Mouse (Mus musculus) hindbrain, postnatal 0 days (tissue): Measurements from ENCODE around the gene Fsd1l. TPM values are rescaled to one million over a fixed set of nuclear protein-coding genes. Genes with fewer than 3 reads are reported as not detected.
A peak's percentile ranks its signal among the peaks of the same experiment; 100 is the strongest.
"Not testable (repeated sequence)": the region's sequence is repeated elsewhere in the genome, so short reads cannot be mapped to it uniquely, and the experiment has no call there.

Source experiments
- ATAC-seq: fragments of 200-750 bp; cut with Nextera tagmentation; 2 replicates; pipeline ENCODE4 v1.8.0; 2017; ENCODE audit warnings: mild to moderate bottlenecking, moderate TSS enrichment, moderate library complexity
- DNase-seq: peaks from one replicate; pipeline ENCODE4 v3.0.0-alpha.2; 2015; ENCODE audit warnings: low spot score
- H3K27ac ChIP-seq: fragments of 300-500 bp; sonication (generic); 2 replicates; pipeline ENCODE4 v1.5.1; 2014; ENCODE audit warnings: mild to moderate bottlenecking
- H3K27me3 ChIP-seq: fragments of 300-500 bp; sonication (generic); 2 replicates; pipeline ENCODE4 v1.6.1; 2014; ENCODE audit warnings: low read length, mixed read lengths; ENCODE audit not compliant: insufficient read depth
- H3K36me3 ChIP-seq: fragments of 300-500 bp; sonication (generic); 2 replicates; pipeline ENCODE4 v1.6.1; 2014; ENCODE audit warnings: low read length, mixed read lengths; ENCODE audit not compliant: insufficient read depth
- H3K4me1 ChIP-seq: fragments of 300-500 bp; sonication (generic); 2 replicates; pipeline ENCODE4 v1.6.1; 2014; ENCODE audit warnings: antibody characterized with exemption, low read length, mixed read lengths; ENCODE audit not compliant: insufficient read depth
- H3K4me2 ChIP-seq: fragments of 300-500 bp; sonication (generic); 2 replicates; pipeline ENCODE4 v1.6.1; 2014; ENCODE audit warnings: low read depth, mild to moderate bottlenecking, low read length, moderate library complexity, mixed read lengths
- H3K4me3 ChIP-seq: fragments of 300-500 bp; sonication (generic); 2 replicates; pipeline ENCODE4 v1.5.1; 2014; ENCODE audit warnings: low read length
- H3K9ac ChIP-seq: fragments of 300-500 bp; sonication (generic); replicated peaks from 2 replicates; pipeline ENCODE4 v1.6.1; 2014; ENCODE audit warnings: mild to moderate bottlenecking, low read length, moderate library complexity, mixed read lengths
- H3K9me3 ChIP-seq: fragments of 300-500 bp; sonication (generic); 2 replicates; pipeline ENCODE4 v1.6.1; 2016; ENCODE audit warnings: low read length, mixed read lengths
- CTCF ChIP-seq: IDR thresholded peaks from 2 replicates; pipeline ENCODE4 v1.5.1; 2016; ENCODE audit warnings: antibody characterized with exemption, control low read depth, low read depth
- WGBS: fragments of 180-500 bp; shearing (Covaris S2); extraction: QIAGEN DNeasy Blood & Tissue Kit; methylation state at CpG from one replicate; pipeline ENCODE4 v1.1.7; 2014; 5-methylcytosine and 5-hydroxymethylcytosine counted together
- polyA plus RNA-seq: library from polyadenylated mRNA; unstranded; fragments of >200 nt; fragmentation: Nextera tagmentation; extraction: Ambion mirVana; gene quantifications from 2 replicates; pipeline ENCODE4 v1.2.1, GENCODE M21; 2015
- total RNA-seq: library from RNA; depleted of rRNA; stranded (reverse); fragments of >200 nt; gene quantifications from 2 replicates; pipeline ENCODE4 v1.2.3, GENCODE M21; 2014; rRNA removed

The Fsd1l gene
- total and polyA plus RNA-seq, 2 experiments from 2014 or later, result 21.4 to 22.1 TPM

GRCm38 (mm10) chr4:53722506-53722905, 91.2 kb downstream of the Fsd1l start:
- no peak for DNase-seq
- Histone ChIP-seq H3K27ac (no peak overlapping the region), H3K4me3 (no peak overlapping the region), H3K36me3 (peaks cover 2% of the 10 kb centered on the region; the same call in 1 of the 2 replicates), H3K4me2 (no peak overlapping the region), H3K9ac (no peak overlapping the region), H3K4me1 (no peaks in the 10 kb centered on the region), H3K9me3 (no peaks in the 10 kb centered on the region), H3K27me3 (no peaks in the 10 kb centered on the region)
- no peak for ATAC-seq
- 75% methylated on average over 4 of the region's 4 CpGs for WGBS
- no peak for TF ChIP-seq CTCF

GRCm38 (mm10) chr4:53726100-53726499, 94.8 kb downstream of the Fsd1l start:
- H3K4me2 ChIP-seq, H3K27ac ChIP-seq, H3K9me3 ChIP-seq, ATAC-seq, DNase-seq, H3K27me3 ChIP-seq, H3K4me1 ChIP-seq, H3K4me3 ChIP-seq, H3K36me3 ChIP-seq, H3K9ac ChIP-seq: not testable (repeated sequence)
- WGBS, result 90% methylated on average over 2 of the region's 2 CpGs

GRCm38 (mm10) chr4:53728121-53728520, 96.8 kb downstream of the Fsd1l start:
- no peak for DNase-seq
- H3K27ac ChIP-seq, result no peak overlapping the region
- H3K4me1 ChIP-seq, result no peaks in the 10 kb centered on the region
- no peak overlapping the region for H3K9ac ChIP-seq
- ATAC-seq, result no peak
- WGBS, result 97% methylated on average over 1 of the region's 1 CpGs
- H3K9me3 ChIP-seq, result no peaks in the 10 kb centered on the region
- no peaks in the 10 kb centered on the region for H3K27me3 ChIP-seq
- no peak for TF ChIP-seq CTCF
- no peak overlapping the region for H3K4me3 ChIP-seq
- peaks cover 6% of the 10 kb centered on the region; the same call in 1 of the 2 replicates for H3K36me3 ChIP-seq
- no peak overlapping the region for H3K4me2 ChIP-seq

- H3K4me1 ChIP-seq, result no peaks in the 10 kb centered on the region
- TF ChIP-seq CTCF, result peak; percentile 75
- no peaks in the 10 kb centered on the region for H3K27me3 ChIP-seq
- H3K36me3 ChIP-seq, result peaks cover 13% of the 10 kb centered on the region; the same call in 1 of the 2 replicates
- no peak overlapping the region for H3K27ac ChIP-seq
- H3K9me3 ChIP-seq, result no peaks in the 10 kb centered on the region
- H3K4me3 ChIP-seq, result no peak overlapping the region
- ATAC-seq (peak; percentile 59; the same call in 1 of the 2 replicates), DNase-seq (peak; percentile 86)
- no peak overlapping the region for H3K4me2 ChIP-seq
- whole genome bisulfite sequencing, result 32% methylated on average over 6 of the region's 6 CpGs
- no peak overlapping the region for H3K9ac ChIP-seq
Measured at GRCm38 (mm10) chr4:53738956-53739616, 107.8 kb downstream of the Fsd1l start.

GRCm38 (mm10) chr4:53749831-53750230, 118.6 kb downstream of the Fsd1l start:
- no peak for ATAC-seq
- H3K4me3 ChIP-seq, result no peak overlapping the region
- DNase-seq, result no peak
- no peaks in the 10 kb centered on the region for H3K9me3 ChIP-seq
- peaks cover 27% of the 10 kb centered on the region; the same call in 1 of the 2 replicates for H3K36me3 ChIP-seq
- H3K27ac ChIP-seq, result no peak overlapping the region
- no peaks in the 10 kb centered on the region for H3K4me1 ChIP-seq
- no peak overlapping the region for H3K9ac ChIP-seq
- no peaks in the 10 kb centered on the region for H3K27me3 ChIP-seq
- no peak overlapping the region for H3K4me2 ChIP-seq
- TF ChIP-seq CTCF, result no peak

GRCm38 (mm10) chr4:53750391-53751120, 119.3 kb downstream of the Fsd1l start:
- WGBS, result 79% methylated on average over 16 of the region's 16 CpGs
- no peak for DNase-seq

More at GRCm38 (mm10) chr4:53750391-53751120, 119.3 kb downstream of the Fsd1l start:
- TF ChIP-seq CTCF, result no peak
- Histone ChIP-seq H3K9ac (no peak overlapping the region), H3K4me1 (no peaks in the 10 kb centered on the region), H3K27me3 (no peaks in the 10 kb centered on the region), H3K27ac (no peak overlapping the region), H3K4me3 (no peak overlapping the region), H3K9me3 (no peaks in the 10 kb centered on the region), H3K4me2 (no peak overlapping the region), H3K36me3 (peaks cover 27% of the 10 kb centered on the region; the same call in 1 of the 2 replicates)
- no peak for ATAC-seq

Other genes starting within 250 kb of the Fsd1l start
- gene Slc44a1, start 191.1 kb upstream of the Fsd1l start, total RNA-seq, result 28.6 and 39.4 TPM in 2 replicates
- 13.6 and 14.5 TPM in 2 replicates for gene Slc44a1, start 191.1 kb upstream of the Fsd1l start, polyA plus RNA-seq
- gene Fktn, start 82.5 kb downstream of the Fsd1l start, total RNA-seq, result 12.3 and 13.2 TPM in 2 replicates
- 15.2 and 18.2 TPM in 2 replicates for gene Fktn, start 82.5 kb downstream of the Fsd1l start, polyA plus RNA-seq
- gene Tal2, start 148.2 kb downstream of the Fsd1l start, total RNA-seq, result 0.42 TPM in 1 of 2 replicates, not detected in the other
- gene Tal2, start 148.2 kb downstream of the Fsd1l start, polyA plus RNA-seq, result 0.16 TPM in 1 of 2 replicates, not detected in the other
- 3.3 and 3.6 TPM in 2 replicates for gene Tmem38b, start 194.6 kb downstream of the Fsd1l start, total RNA-seq
- 6.2 and 7.0 TPM in 2 replicates for gene Tmem38b, start 194.6 kb downstream of the Fsd1l start, polyA plus RNA-seq